11 mouse cellular contexts compared by ENCODE assay signal in genomic region chr17:83895321-83895770, GRCm38 (mm10). TPM values are rescaled to one million over a fixed set of nuclear protein-coding genes. Genes with fewer than 3 reads are reported as not detected.
DNase-seq lines count a peak whose midpoint lies in the region; ATAC-seq and TF ChIP-seq lines count a peak whose summit lies in the region.
"Had no signal": no experiment of that assay in that cellular context is flagged by ENCODE, and none has a peak within 500 bp of the region (broad histone marks: within the 10 kb centered on the region; RNA-seq: fewer than 3 reads in every experiment).

No protein-coding gene starts in this region.

- H3K27ac ChIP-seq in brown adipose tissue, adult 24 weeks (replicated peaks; ENCODE audit: low read depth, low read length): peak overlapping the region; percentile 51
- H3K27ac ChIP-seq in heart, embryonic 12.5 days (ENCODE audit: poor library complexity, severe bottlenecking): peak overlapping the region; percentile 58; the same call in 1 of the 2 replicates
- H3K27ac ChIP-seq in lung, postnatal 0 days (ENCODE audit: low read length): no peak overlapping the region
- no peak overlapping the region for H3K27ac ChIP-seq in midbrain, embryonic 10.5 days (replicated peaks)
- H3K27ac ChIP-seq: macrophage had no signal

- intact Hi-C loops in heart, postnatal 25 days (cut with DNase I): no loop called here

- H3K36me3 ChIP-seq in heart, embryonic 12.5 days: no peaks in the 10 kb centered on the region
- no peaks in the 10 kb centered on the region for H3K36me3 ChIP-seq in lung, postnatal 0 days (ENCODE audit: insufficient read depth, low read length)
- H3K36me3 ChIP-seq in midbrain, embryonic 10.5 days: no peaks in the 10 kb centered on the region

- no peaks in the 10 kb centered on the region for H3K9me3 ChIP-seq in heart, embryonic 12.5 days (replicated peaks)
- no peaks in the 10 kb centered on the region for H3K9me3 ChIP-seq in lung, postnatal 0 days (ENCODE audit: low read length)
- no peaks in the 10 kb centered on the region for H3K9me3 ChIP-seq in midbrain, embryonic 10.5 days (replicated peaks)

- no peak for ATAC-seq in heart, embryonic 12.5 days (ENCODE audit: insufficient number of reproducible peaks, low FRiP score)
- ATAC-seq in lung, postnatal 0 days: peak; percentile 45

- TF ChIP-seq CTCF in lung, postnatal 0 days (IDR thresholded peaks at IDR 0.05): no peak

- H3K4me1 ChIP-seq in brown adipose tissue, adult 24 weeks (ENCODE audit: control insufficient read depth, insufficient read depth, insufficient read length, low read length): peaks cover 32% of the 10 kb centered on the region
- H3K4me1 ChIP-seq in heart, embryonic 12.5 days (replicated peaks): peaks cover 21% of the 10 kb centered on the region
- peaks cover 4% of the 10 kb centered on the region; the same call in 1 of the 2 replicates for H3K4me1 ChIP-seq in lung, postnatal 0 days (ENCODE audit: insufficient read depth, low read depth, low read length)
- peaks cover 20% of the 10 kb centered on the region for H3K4me1 ChIP-seq in midbrain, embryonic 10.5 days

- no peak overlapping the region for H3K4me2 ChIP-seq in heart, embryonic 12.5 days
- no peak overlapping the region for H3K4me2 ChIP-seq in lung, postnatal 0 days (replicated peaks; ENCODE audit: low read depth, low read length)

- peak; percentile 97 for DNase-seq in heart, adult 11 months
- no peak for DNase-seq in heart, postnatal 25 days (ENCODE audit: low spot score)
- DNase-seq in lung, postnatal 0 days (ENCODE audit: low spot score): peak; percentile 42
- DNase-seq in midbrain, embryonic 10.5 days (ENCODE audit: low spot score): no peak
- no peak for DNase-seq in left cerebral cortex, adult 8-10 months (ENCODE audit: low spot score in 2 of 2)
- no peak for DNase-seq in ovary, adult 18-20 months (ENCODE audit: low spot score)
- DNase-seq: adrenal gland, postnatal 14 days; kidney, adult 11 months had no signal

- no peak overlapping the region for H3K4me3 ChIP-seq in brown adipose tissue, adult 24 weeks (ENCODE audit: insufficient read depth, low read depth, low read length)
- no peak overlapping the region for H3K4me3 ChIP-seq in heart, embryonic 12.5 days
- no peak overlapping the region for H3K4me3 ChIP-seq in lung, postnatal 0 days (ENCODE audit: low read depth, low read length)
- H3K4me3 ChIP-seq in midbrain, embryonic 10.5 days: no peak overlapping the region

- H3K27me3 ChIP-seq in heart, embryonic 12.5 days (replicated peaks): no peaks in the 10 kb centered on the region
- H3K27me3 ChIP-seq in lung, postnatal 0 days (replicated peaks; ENCODE audit: insufficient read depth, low read length): no peaks in the 10 kb centered on the region
- 0 out of 2 replicates have a peak, but pooled peaks cover 4% of the 10 kb centered on the region for H3K27me3 ChIP-seq in midbrain, embryonic 10.5 days (ENCODE audit: low read depth, poor library complexity, severe bottlenecking)

- WGBS in heart, embryonic 12.5 days: 52% methylated on average over 8 of the region's 8 CpGs
- WGBS in lung, postnatal 0 days: 48% methylated on average over 8 of the region's 8 CpGs
- WGBS in midbrain, embryonic 10.5 days: 69% methylated on average over 8 of the region's 8 CpGs

- TF ChIP-seq EP300 in lung, postnatal 0 days (IDR thresholded peaks at IDR 0.05): no peak

- H3K9ac ChIP-seq in heart, embryonic 12.5 days: no peak overlapping the region
- H3K9ac ChIP-seq in lung, postnatal 0 days (replicated peaks; ENCODE audit: low read depth): no peak overlapping the region

RNA-seq across cellular contexts. Expression of gene Haao, which starts 47.6 kb away (rescaled TPM):
- under 1 TPM in 1 of 2 experiments, not detected in 1; 0.13 TPM for total RNA-seq in heart, postnatal 25 days (2021)
- not detected in 2 replicates for polyA plus RNA-seq in brown adipose tissue, adult 24 weeks (2012; ENCODE audit: insufficient read depth, insufficient read length, missing spikeins)
- polyA plus RNA-seq in heart, embryonic 12.5 days (2016; fragmentation: Nextera tagmentation; extraction: Ambion mirVana): 0.23 TPM in 1 of 2 replicates, not detected in the other
- polyA plus RNA-seq in lung, postnatal 0 days (2015; fragmentation: Nextera tagmentation; extraction: Ambion mirVana): 1.1 and 1.6 TPM in 2 replicates
- polyA plus RNA-seq in midbrain, embryonic 10.5 days (2016; fragmentation: Nextera tagmentation; extraction: Ambion mirVana): 0.11 and 0.27 TPM in 2 replicates
- total RNA-seq in left cerebral cortex, adult 8-10 months (2022): under 1 TPM in 3 of 4 experiments, not detected in 1; 0.72 to 0.84 (median 0.78) TPM

Comparison
In these comparisons a context has a peak if more than half of its experiments do, and no peak if none do; other contexts are left out.
1. DNase-seq: peak in heart, adult 11 months (single experiment) and lung, postnatal 0 days (single experiment); none in heart, postnatal 25 days (single experiment), midbrain, embryonic 10.5 days (single experiment), left cerebral cortex, adult 8-10 months (0 of 2) and ovary, adult 18-20 months (single experiment).
2. H3K27ac ChIP-seq: peak in brown adipose tissue, adult 24 weeks (single experiment) and heart, embryonic 12.5 days (single experiment); none in lung, postnatal 0 days (single experiment) and midbrain, embryonic 10.5 days (single experiment).